Mouse (Mus musculus) hindbrain, embryonic 15.5 days (tissue): ENCODE results near the gene Fanca. TPM values are rescaled to one million over a fixed set of nuclear protein-coding genes. Genes with fewer than 3 reads are reported as not detected.
A peak's percentile ranks its signal among the peaks of the same experiment; 100 is the strongest.

ENCODE experiments used
- ATAC-seq: fragments of 200-750 bp; cut with Nextera tagmentation; 2 replicates; pipeline ENCODE4 v1.8.0; 2017; ENCODE audit warnings: low read depth, moderate number of reproducible peaks, moderate TSS enrichment; ENCODE audit not compliant: low FRiP score
- H3K27ac ChIP-seq: fragments of 300-500 bp; sonication (generic); replicated peaks from 2 replicates; pipeline ENCODE4 v1.5.1; 2015; ENCODE audit warnings: mild to moderate bottlenecking, inconsistent platforms
- H3K27me3 ChIP-seq: fragments of 300-500 bp; sonication (generic); 2 replicates; pipeline ENCODE4 v1.6.1; 2015; ENCODE audit warnings: control low read depth, inconsistent platforms
- H3K36me3 ChIP-seq: fragments of 300-500 bp; sonication (generic); 2 replicates; pipeline ENCODE4 v1.6.1; 2015; ENCODE audit warnings: control low read depth, inconsistent platforms
- H3K4me1 ChIP-seq: fragments of 300-500 bp; sonication (generic); replicated peaks from 2 replicates; pipeline ENCODE4 v1.6.1; 2015; ENCODE audit warnings: control low read depth, inconsistent platforms
- H3K4me2 ChIP-seq: fragments of 300-500 bp; sonication (generic); 2 replicates; pipeline ENCODE4 v1.6.1; 2015; ENCODE audit warnings: moderate library complexity, mild to moderate bottlenecking, inconsistent platforms
- H3K4me3 ChIP-seq: fragments of 300-500 bp; sonication (generic); 2 replicates; pipeline ENCODE4 v1.5.1; 2015; ENCODE audit warnings: mild to moderate bottlenecking, inconsistent platforms
- H3K9ac ChIP-seq: fragments of 300-500 bp; sonication (generic); 2 replicates; pipeline ENCODE4 v1.6.1; 2015; ENCODE audit warnings: inconsistent platforms
- H3K9me3 ChIP-seq: fragments of 300-500 bp; sonication (generic); 2 replicates; pipeline ENCODE4 v1.6.1; 2016; ENCODE audit warnings: control low read depth, inconsistent platforms
- WGBS: fragments of 180-500 bp; shearing (Covaris S2); methylation state at CpG from one replicate; pipeline ENCODE4 v1.1.7; 2015; 5-methylcytosine and 5-hydroxymethylcytosine counted together
- polyA plus RNA-seq: library from polyadenylated mRNA; unstranded; fragments of >200 nt; fragmentation: Nextera tagmentation; extraction: Ambion mirVana; gene quantifications from 2 replicates; pipeline ENCODE4 v1.2.1, GENCODE M21; 2015

Fanca gene
- 6.9 and 10.6 TPM in 2 replicates for polyA plus RNA-seq

DNA sequence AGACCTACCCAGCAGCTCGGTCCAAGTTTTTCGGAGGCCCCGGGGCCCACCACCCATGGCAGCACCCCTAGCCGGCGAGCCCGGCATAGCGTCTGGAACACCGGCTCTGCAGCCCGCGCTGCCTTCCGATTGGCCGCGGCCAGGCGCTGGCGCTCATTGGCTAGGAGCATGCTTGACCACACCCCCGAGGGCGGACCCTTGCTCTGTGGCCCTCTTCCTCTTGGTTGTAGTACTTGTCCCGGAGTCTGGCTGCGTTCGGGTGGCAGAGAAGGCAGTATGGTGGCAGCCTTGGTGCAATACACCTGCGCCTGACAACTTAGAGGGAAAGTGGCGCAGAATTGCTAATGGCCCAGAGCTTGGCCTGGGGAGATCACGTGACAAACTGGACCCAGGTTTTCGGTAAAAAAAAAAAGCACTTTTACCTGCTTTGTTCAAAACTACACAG, at the start of gene Fanca:
Gene Fanca, minus strand, starts transcription at position 110 of the 445 bp plus-strand sequence.
- H3K4me2 ChIP-seq: peak within 1 kb of the TSS; percentile 76

DNA sequence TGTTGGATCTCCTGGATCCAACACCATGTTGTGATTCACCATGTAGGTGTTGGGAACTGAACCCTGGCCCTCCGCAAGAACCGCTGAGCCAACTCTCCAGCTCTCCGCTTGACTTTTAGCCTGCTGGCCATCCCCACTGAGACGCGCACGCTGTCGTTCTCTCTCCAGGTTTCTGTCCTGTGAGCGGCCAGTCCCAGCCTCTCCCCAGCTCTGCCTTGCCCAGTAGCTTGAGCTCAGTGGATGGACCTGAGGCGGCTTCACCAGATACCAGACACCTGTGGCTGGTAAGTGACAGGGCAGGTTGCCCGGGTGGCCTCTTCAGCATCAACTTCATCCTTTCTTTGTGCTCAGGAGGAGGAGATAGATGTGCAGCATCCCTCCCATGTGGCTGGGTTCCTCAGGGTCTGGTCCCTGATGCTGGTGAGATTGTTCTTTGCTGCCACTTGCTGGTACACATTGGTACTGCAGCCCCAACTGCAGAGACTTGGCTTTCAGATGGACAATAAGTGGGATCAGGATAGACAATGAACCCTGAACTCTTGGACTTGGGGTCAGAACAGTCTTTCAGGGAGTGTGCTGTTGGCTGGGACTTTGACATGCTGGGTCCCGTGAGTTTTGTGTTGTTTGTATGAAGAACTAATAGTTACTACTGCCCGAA, 42.8 kb upstream of the Fanca start:
- ATAC-seq: peak; percentile 67
- 50% methylated on average over 12 of the region's 12 CpGs for WGBS
- Histone ChIP-seq H3K4me3 (no peak overlapping the region), H3K27ac (0 out of 2 replicates have a peak overlapping the region, but pooled peaks have one; percentile 34), H3K9ac (no peak overlapping the region), H3K9me3 (no peaks in the 10 kb centered on the region), H3K36me3 (peaks cover 60% of the 10 kb centered on the region), H3K27me3 (no peaks in the 10 kb centered on the region), H3K4me1 (no peaks in the 10 kb centered on the region), H3K4me2 (no peak overlapping the region)

More for the DNA sequence above, at the start of gene Fanca:
- Histone ChIP-seq H3K9ac (peak within 1 kb of the TSS; percentile 41), H3K9me3 (no peaks in the 10 kb centered on the region), H3K27me3 (no peaks in the 10 kb centered on the region), H3K27ac (no peak within 1 kb of the TSS), H3K4me3 (peak within 1 kb of the TSS; percentile 45), H3K36me3 (no peaks in the 10 kb centered on the region), H3K4me1 (peaks cover 14% of the 10 kb centered on the region)
- under 1% methylated on average over 24 of the region's 24 CpGs for WGBS
- ATAC-seq: peak; percentile 99

DNA sequence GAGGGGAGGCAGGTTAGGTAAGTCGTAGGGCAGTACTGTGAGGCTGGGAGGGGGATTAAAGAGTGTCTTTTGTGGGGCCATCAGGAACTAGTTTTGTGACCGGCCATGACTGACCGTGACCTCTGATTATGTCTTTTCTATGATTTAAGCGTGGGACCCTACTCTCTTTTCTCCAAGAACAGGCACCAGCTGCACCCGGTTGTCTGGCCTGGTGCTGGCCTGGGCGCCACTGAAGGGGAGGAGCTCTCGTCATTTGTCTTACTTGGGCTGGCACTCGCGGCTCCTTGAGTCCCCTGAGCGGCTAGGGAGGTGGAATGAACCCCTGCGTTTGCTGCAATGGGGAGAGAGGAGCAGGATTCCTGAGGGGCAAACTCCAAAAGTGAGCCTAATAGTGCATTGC, 34.8 kb upstream of the Fanca start:
- ATAC-seq: no peak
- no peaks in the 10 kb centered on the region for H3K27me3 ChIP-seq
- no peak overlapping the region for H3K4me2 ChIP-seq
- H3K9me3 ChIP-seq: no peaks in the 10 kb centered on the region
- H3K9ac ChIP-seq: no peak overlapping the region
- WGBS: 33% methylated on average over 11 of the region's 11 CpGs
- no peak overlapping the region for H3K4me3 ChIP-seq
- H3K36me3 ChIP-seq: peaks cover 14% of the 10 kb centered on the region; the same call in 1 of the 2 replicates
- H3K4me1 ChIP-seq: 0 out of 2 replicates have a peak, but pooled peaks cover 6% of the 10 kb centered on the region
- no peak overlapping the region for H3K27ac ChIP-seq

- Histone ChIP-seq H3K9me3 (no peaks in the 10 kb centered on the region), H3K27ac (no peak overlapping the region), H3K4me1 (0 out of 2 replicates have a peak, but pooled peaks cover 6% of the 10 kb centered on the region), H3K9ac (no peak overlapping the region), H3K4me3 (no peak overlapping the region), H3K4me2 (no peak overlapping the region), H3K27me3 (no peaks in the 10 kb centered on the region), H3K36me3 (peaks cover 14% of the 10 kb centered on the region; the same call in 1 of the 2 replicates)
- 48% methylated on average over 13 of the region's 13 CpGs for WGBS
- no peak for ATAC-seq
Observed at GRCm38 (mm10) chr8:123352786-123353185, 34.4 kb upstream of the Fanca start.

DNA sequence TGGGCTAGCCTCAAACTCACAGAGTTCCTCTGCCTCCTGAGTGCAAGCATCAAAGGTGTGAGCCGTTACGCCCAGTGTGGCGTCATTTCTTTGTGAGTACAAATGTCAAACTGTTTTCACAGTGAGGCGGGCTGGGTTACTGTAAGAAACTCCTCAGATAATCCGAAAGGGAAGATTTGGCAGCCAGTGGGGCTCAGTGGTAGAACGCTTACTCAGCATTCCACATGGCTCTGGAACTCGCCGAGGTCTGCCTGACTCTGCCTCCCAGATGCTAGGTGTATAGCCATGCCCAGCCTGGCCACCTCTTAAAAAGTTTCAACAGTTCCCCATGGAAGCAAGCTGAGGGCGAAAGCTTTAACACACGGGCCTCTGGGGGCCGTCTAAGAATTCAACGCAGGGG, 33.7 kb upstream of the Fanca start:
- WGBS: 88% methylated on average over 12 of the region's 12 CpGs

GRCm38 (mm10) chr8:123349073-123349472, 30.7 kb upstream of the Fanca start:
- Histone ChIP-seq H3K9ac (no peak overlapping the region), H3K4me3 (no peak overlapping the region), H3K27ac (no peak overlapping the region), H3K4me2 (no peak overlapping the region), H3K36me3 (no peaks in the 10 kb centered on the region; the same call in 1 of the 2 replicates), H3K4me1 (0 out of 2 replicates have a peak, but pooled peaks cover 6% of the 10 kb centered on the region), H3K27me3 (no peaks in the 10 kb centered on the region), H3K9me3 (no peaks in the 10 kb centered on the region)
- no peak for ATAC-seq
- 75% methylated on average over 4 of the region's 4 CpGs for WGBS

More for the DNA sequence above, 33.7 kb upstream of the Fanca start:
- ATAC-seq: no peak
- Histone ChIP-seq H3K9ac (no peak overlapping the region), H3K36me3 (peaks cover 10% of the 10 kb centered on the region; the same call in 1 of the 2 replicates), H3K27ac (no peak overlapping the region), H3K9me3 (no peaks in the 10 kb centered on the region), H3K27me3 (no peaks in the 10 kb centered on the region), H3K4me2 (no peak overlapping the region), H3K4me3 (no peak overlapping the region), H3K4me1 (0 out of 2 replicates have a peak, but pooled peaks cover 6% of the 10 kb centered on the region)

DNA sequence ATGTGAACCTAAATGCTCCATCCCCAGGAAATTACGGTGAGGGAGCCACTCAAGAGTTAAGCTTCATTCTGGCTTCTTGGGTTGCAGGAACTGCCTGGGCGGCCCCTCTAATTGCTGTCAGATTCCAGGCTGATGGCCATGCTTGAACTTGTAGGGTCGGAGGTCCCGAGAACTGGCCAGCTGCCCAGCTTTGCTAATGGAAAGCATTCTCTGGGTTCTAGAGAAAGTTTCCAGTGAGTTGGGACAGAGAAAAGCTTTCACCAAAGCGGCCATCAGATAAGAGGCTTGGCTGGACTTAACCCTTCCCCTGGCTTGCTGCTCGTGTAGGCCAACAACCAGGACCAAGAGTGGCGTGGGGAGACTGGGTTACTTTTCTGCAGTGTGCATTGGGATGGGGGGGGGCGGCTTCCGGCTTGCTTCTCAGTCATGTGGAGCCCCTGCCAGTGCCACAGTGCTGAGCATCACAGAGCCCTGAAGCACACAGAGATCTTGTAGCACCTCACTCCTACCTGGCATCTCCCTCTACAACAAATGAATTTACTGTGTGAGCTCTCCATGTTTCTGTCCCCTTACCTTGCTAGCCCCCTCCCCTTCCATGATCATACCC, 30.0 kb upstream of the Fanca start:
- H3K9ac ChIP-seq: no peak overlapping the region
- H3K36me3 ChIP-seq: no peaks in the 10 kb centered on the region; the same call in 1 of the 2 replicates
- 56% methylated on average over 9 of the region's 9 CpGs for WGBS
- 0 out of 2 replicates have a peak, but pooled peaks cover 6% of the 10 kb centered on the region for H3K4me1 ChIP-seq
- no peaks in the 10 kb centered on the region for H3K9me3 ChIP-seq
- H3K27ac ChIP-seq: no peak overlapping the region; the same call in 1 of the 2 replicates
- no peak overlapping the region for H3K4me3 ChIP-seq
- no peaks in the 10 kb centered on the region for H3K27me3 ChIP-seq
- 0 out of 2 replicates have a peak, but pooled peaks have one; percentile 9 for ATAC-seq
- H3K4me2 ChIP-seq: no peak overlapping the region

- H3K4me1 ChIP-seq: 0 out of 2 replicates have a peak, but pooled peaks cover 6% of the 10 kb centered on the region
- no peak overlapping the region for H3K4me3 ChIP-seq
- WGBS: 89% methylated on average over 2 of the region's 2 CpGs
- no peak overlapping the region for H3K9ac ChIP-seq
- H3K27me3 ChIP-seq: no peaks in the 10 kb centered on the region
- no peak for ATAC-seq
- no peaks in the 10 kb centered on the region; the same call in 1 of the 2 replicates for H3K36me3 ChIP-seq
- no peak overlapping the region for H3K27ac ChIP-seq
- no peak overlapping the region for H3K4me2 ChIP-seq
- no peaks in the 10 kb centered on the region for H3K9me3 ChIP-seq
Observed at GRCm38 (mm10) chr8:123347293-123347692, 28.9 kb upstream of the Fanca start.

DNA sequence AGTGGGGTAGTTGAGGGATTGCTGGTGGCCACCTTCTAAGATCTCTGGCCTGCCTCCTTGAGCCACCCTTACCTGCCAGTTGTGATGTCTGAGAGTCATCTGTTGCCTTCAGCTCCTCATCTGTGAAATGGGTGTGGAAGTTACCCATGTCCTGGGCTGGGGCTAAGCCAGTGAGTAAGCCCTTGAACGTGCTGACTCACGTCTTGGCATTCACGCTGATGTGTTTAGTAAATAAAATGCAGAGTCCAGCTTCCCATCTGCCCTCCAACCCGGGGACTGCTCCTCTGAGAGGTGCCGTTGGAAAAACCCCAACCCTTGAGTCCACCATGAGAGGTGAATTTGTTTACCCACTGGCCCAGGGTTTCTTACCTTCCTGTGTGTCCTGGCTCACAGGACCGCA, 27.5 kb upstream of the Fanca start:
- no peak for ATAC-seq
- no peaks in the 10 kb centered on the region for H3K27me3 ChIP-seq
- H3K27ac ChIP-seq: no peak overlapping the region

DNA sequence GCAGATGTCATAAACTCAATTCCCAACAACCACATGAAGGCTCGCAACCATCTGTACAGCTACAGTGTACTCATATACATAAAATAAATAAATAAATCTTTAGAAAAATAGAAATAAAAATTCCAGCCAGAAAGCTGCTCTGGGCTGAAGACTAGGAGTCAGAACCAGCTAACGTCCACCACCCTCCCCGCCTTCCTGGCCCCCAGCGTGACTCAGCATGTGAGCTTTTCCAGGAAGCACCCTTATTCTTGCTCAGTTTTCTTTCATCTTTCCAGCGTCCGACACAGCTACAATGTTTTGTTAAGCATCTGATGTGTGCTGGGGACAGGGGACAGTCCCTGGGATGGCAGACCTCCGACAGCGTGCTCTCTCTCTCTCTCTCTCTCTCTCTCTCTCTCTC, 26.8 kb upstream of the Fanca start:
- H3K36me3 ChIP-seq: peaks cover 1% of the 10 kb centered on the region; the same call in 1 of the 2 replicates
- WGBS: 91% methylated on average over 8 of the region's 8 CpGs
- H3K4me2 ChIP-seq: no peak overlapping the region
- no peak for ATAC-seq
- no peak overlapping the region for H3K4me3 ChIP-seq
- H3K4me1 ChIP-seq: 0 out of 2 replicates have a peak, but pooled peaks cover 6% of the 10 kb centered on the region
- H3K9ac ChIP-seq: no peak overlapping the region
- no peaks in the 10 kb centered on the region for H3K9me3 ChIP-seq
- no peaks in the 10 kb centered on the region for H3K27me3 ChIP-seq
- H3K27ac ChIP-seq: no peak overlapping the region

More for the DNA sequence above, 27.5 kb upstream of the Fanca start:
- no peak overlapping the region for H3K4me3 ChIP-seq
- H3K9ac ChIP-seq: no peak overlapping the region
- H3K4me1 ChIP-seq: 0 out of 2 replicates have a peak, but pooled peaks cover 6% of the 10 kb centered on the region
- H3K9me3 ChIP-seq: no peaks in the 10 kb centered on the region
- no peak overlapping the region for H3K4me2 ChIP-seq
- no peaks in the 10 kb centered on the region; the same call in 1 of the 2 replicates for H3K36me3 ChIP-seq
- WGBS: 92% methylated on average over 6 of the region's 6 CpGs

- Histone ChIP-seq H3K27me3 (no peaks in the 10 kb centered on the region), H3K27ac (no peak overlapping the region), H3K36me3 (0 out of 2 replicates have a peak, but pooled peaks cover 3% of the 10 kb centered on the region), H3K9me3 (no peaks in the 10 kb centered on the region), H3K4me3 (no peak overlapping the region), H3K9ac (no peak overlapping the region), H3K4me2 (no peak overlapping the region), H3K4me1 (0 out of 2 replicates have a peak, but pooled peaks cover under 1% of the 10 kb centered on the region)
- ATAC-seq: no peak
- WGBS: 85% methylated on average over 12 of the region's 12 CpGs
Observed at GRCm38 (mm10) chr8:123343422-123343821, 25.0 kb upstream of the Fanca start.

GRCm38 (mm10) chr8:123342911-123343310, 24.5 kb upstream of the Fanca start:
- 85% methylated on average over 7 of the region's 7 CpGs for WGBS
- H3K27me3 ChIP-seq: no peaks in the 10 kb centered on the region

More at GRCm38 (mm10) chr8:123342911-123343310, 24.5 kb upstream of the Fanca start:
- Histone ChIP-seq H3K4me3 (no peak overlapping the region), H3K36me3 (0 out of 2 replicates have a peak, but pooled peaks cover 3% of the 10 kb centered on the region), H3K9ac (no peak overlapping the region), H3K4me2 (no peak overlapping the region), H3K27ac (no peak overlapping the region), H3K4me1 (no peaks in the 10 kb centered on the region), H3K9me3 (no peaks in the 10 kb centered on the region)
- no peak for ATAC-seq
